Mouse (Mus musculus): ENCODE measurements around the gene Nudcd2.

GRCm38 (mm10) chr11:40786900-40787299 is 53.4 kb downstream of the Nudcd2 start:
- TF ChIP-seq CTCF (IDR thresholded peaks at IDR 0.05; ENCODE audit: low read depth, low read length), result no peak
- no peak for TF ChIP-seq POLR2A (IDR thresholded peaks at IDR 0.05; ENCODE audit: borderline replicate concordance, low read depth, low read length)
